Mouse (Mus musculus): ENCODE measurements around the gene Nr0b1. TPM values are rescaled to one million over a fixed set of nuclear protein-coding genes. Genes with fewer than 3 reads are reported as not detected.

The Nr0b1 gene
- total RNA-seq (2012; rRNA removed): 54.8 and 87.7 TPM in 2 replicates

- peak within 1 kb of the TSS; percentile 70 to 83 for H3K4me3 ChIP-seq (ENCODE audit: insufficient read depth in 1 of 2, low read depth in 1 of 2, low read length in 2 of 2, poor library complexity in 1 of 2, severe bottlenecking in 1 of 2)
- TF ChIP-seq ZC3H11A (IDR thresholded peaks at IDR 0.05; ENCODE audit: borderline replicate concordance, low read depth, low read length): no peak
- no peak for TF ChIP-seq MAFK (IDR thresholded peaks at IDR 0.05; ENCODE audit: insufficient read depth, low read depth, low read length)
- no peak for TF ChIP-seq CHD2 (IDR thresholded peaks at IDR 0.05; ENCODE audit: low read depth, low read length)
- TF ChIP-seq ZNF384 (IDR thresholded peaks at IDR 0.05; ENCODE audit: low read depth, low read length): no peak
- TF ChIP-seq HCFC1 (IDR thresholded peaks at IDR 0.05; ENCODE audit: borderline replicate concordance, insufficient read depth, low read length): no peak
- no peaks in the 10 kb centered on the region for H3K9me3 ChIP-seq (ENCODE audit: control insufficient read depth, insufficient read depth, low read depth, low read length)
- H3K36me3 ChIP-seq (ENCODE audit: control insufficient read depth, insufficient read depth, low read length, poor library complexity, severe bottlenecking): no peaks in the 10 kb centered on the region; the same call in 1 of the 2 replicates
- peak; percentile 36 for DNase-seq (ENCODE audit: low read depth, low spot score)
- peak within 1 kb of the TSS; percentile 82 for H3K9ac ChIP-seq (ENCODE audit: insufficient read depth, low read depth, low read length, poor library complexity, severe bottlenecking)
- peak within 1 kb of the TSS; percentile 24; the same call in 1 of the 2 replicates for H3K27ac ChIP-seq (ENCODE audit: insufficient read depth, low read depth, low read length, poor library complexity, severe bottlenecking)
- in situ Hi-C loops (cut with MboI; ENCODE audit: low sequenced_read_pairs in 2 of 2, unreplicated experiment in 2 of 2): no loop called here
- H3K4me1 ChIP-seq (ENCODE audit: control insufficient read depth in 2 of 2, insufficient read depth in 2 of 2, low read length in 2 of 2, poor library complexity in 1 of 2): peaks cover 0 to 7% of the 10 kb centered on the region in 2 experiments; a peak in 1 of 4 replicates
These were observed at the start of gene Nr0b1 for GRCm38 (mm10) chrX:86191614-86192419. TSS of gene Nr0b1 (plus strand) at chrX:86191764.

- no peak overlapping the region for H3K9ac ChIP-seq (ENCODE audit: insufficient read depth, low read depth, low read length, poor library complexity, severe bottlenecking)
- no peak for TF ChIP-seq ZNF384 (IDR thresholded peaks at IDR 0.05; ENCODE audit: low read depth, low read length)
- TF ChIP-seq MAFK (IDR thresholded peaks at IDR 0.05; ENCODE audit: insufficient read depth, low read depth, low read length): no peak
- TF ChIP-seq ZC3H11A (IDR thresholded peaks at IDR 0.05; ENCODE audit: borderline replicate concordance, low read depth, low read length): no peak
- TF ChIP-seq CHD2 (IDR thresholded peaks at IDR 0.05; ENCODE audit: low read depth, low read length): no peak
- no peak for TF ChIP-seq HCFC1 (IDR thresholded peaks at IDR 0.05; ENCODE audit: borderline replicate concordance, insufficient read depth, low read length)
- in situ Hi-C loops (cut with MboI; ENCODE audit: low sequenced_read_pairs in 2 of 2, unreplicated experiment in 2 of 2): no loop called here
These were observed 4.3 kb upstream of the Nr0b1 start for GRCm38 (mm10) chrX:86187250-86187649.

GRCm38 (mm10) chrX:86192420-86192994 lies 943 bp downstream of the Nr0b1 start:
- no peaks in the 10 kb centered on the region for H3K9me3 ChIP-seq (ENCODE audit: control insufficient read depth, insufficient read depth, low read depth, low read length)
- H3K9ac ChIP-seq (ENCODE audit: insufficient read depth, low read depth, low read length, poor library complexity, severe bottlenecking): peak overlapping the region; percentile 82
- H3K4me3 ChIP-seq (ENCODE audit: insufficient read depth in 1 of 2, low read depth in 1 of 2, low read length in 2 of 2, poor library complexity in 1 of 2, severe bottlenecking in 1 of 2): peak overlapping the region; percentile 70 to 83
- no peaks in the 10 kb centered on the region; the same call in 1 of the 2 replicates for H3K36me3 ChIP-seq (ENCODE audit: control insufficient read depth, insufficient read depth, low read length, poor library complexity, severe bottlenecking)
- peak; percentile 6 for DNase-seq (ENCODE audit: low read depth, low spot score)
- H3K4me1 ChIP-seq (ENCODE audit: control insufficient read depth in 2 of 2, insufficient read depth in 2 of 2, low read length in 2 of 2, poor library complexity in 1 of 2): peaks cover 0 to 5% of the 10 kb centered on the region in 2 experiments; a peak in 1 of 4 replicates
- in situ Hi-C loops (cut with MboI; ENCODE audit: low sequenced_read_pairs in 2 of 2, unreplicated experiment in 2 of 2): no loop called here
- TF ChIP-seq HCFC1 (IDR thresholded peaks at IDR 0.05; ENCODE audit: borderline replicate concordance, insufficient read depth, low read length): no peak
- no peak for TF ChIP-seq ZC3H11A (IDR thresholded peaks at IDR 0.05; ENCODE audit: borderline replicate concordance, low read depth, low read length)
- TF ChIP-seq CHD2 (IDR thresholded peaks at IDR 0.05; ENCODE audit: low read depth, low read length): no peak
- no peak for TF ChIP-seq MAFK (IDR thresholded peaks at IDR 0.05; ENCODE audit: insufficient read depth, low read depth, low read length)
- no peak for TF ChIP-seq ZNF384 (IDR thresholded peaks at IDR 0.05; ENCODE audit: low read depth, low read length)
- peak overlapping the region; percentile 24; the same call in 1 of the 2 replicates for H3K27ac ChIP-seq (ENCODE audit: insufficient read depth, low read depth, low read length, poor library complexity, severe bottlenecking)

More at GRCm38 (mm10) chrX:86187250-86187649, 4.3 kb upstream of the Nr0b1 start:
- peak; percentile 30 for DNase-seq (ENCODE audit: low read depth, low spot score)
- no peak overlapping the region for H3K27ac ChIP-seq (ENCODE audit: insufficient read depth, low read depth, low read length, poor library complexity, severe bottlenecking)
- H3K9me3 ChIP-seq (ENCODE audit: control insufficient read depth, insufficient read depth, low read depth, low read length): no peaks in the 10 kb centered on the region
- peaks cover 0 to 7% of the 10 kb centered on the region in 2 experiments; a peak in 1 of 4 replicates for H3K4me1 ChIP-seq (ENCODE audit: control insufficient read depth in 2 of 2, insufficient read depth in 2 of 2, low read length in 2 of 2, poor library complexity in 1 of 2)
- H3K4me3 ChIP-seq (ENCODE audit: insufficient read depth in 1 of 2, low read depth in 1 of 2, low read length in 2 of 2, poor library complexity in 1 of 2, severe bottlenecking in 1 of 2): no peak overlapping the region
- no peaks in the 10 kb centered on the region for H3K36me3 ChIP-seq (ENCODE audit: control insufficient read depth, insufficient read depth, low read length, poor library complexity, severe bottlenecking)

GRCm38 (mm10) chrX:86193386-86193785 lies 1.8 kb downstream of the Nr0b1 start:
- peak overlapping the region; percentile 70 to 83; a peak in 3 of 4 replicates for H3K4me3 ChIP-seq (ENCODE audit: insufficient read depth in 1 of 2, low read depth in 1 of 2, low read length in 2 of 2, poor library complexity in 1 of 2, severe bottlenecking in 1 of 2)
- no peaks in the 10 kb centered on the region; a peak in 1 of 4 replicates for H3K4me1 ChIP-seq (ENCODE audit: control insufficient read depth in 2 of 2, insufficient read depth in 2 of 2, low read length in 2 of 2, poor library complexity in 1 of 2)
- DNase-seq (ENCODE audit: low read depth, low spot score): peak; percentile 36
- no peaks in the 10 kb centered on the region; the same call in 1 of the 2 replicates for H3K36me3 ChIP-seq (ENCODE audit: control insufficient read depth, insufficient read depth, low read length, poor library complexity, severe bottlenecking)
- TF ChIP-seq ZNF384 (IDR thresholded peaks at IDR 0.05; ENCODE audit: low read depth, low read length): no peak
- no peak for TF ChIP-seq MAFK (IDR thresholded peaks at IDR 0.05; ENCODE audit: insufficient read depth, low read depth, low read length)
- TF ChIP-seq ZC3H11A (IDR thresholded peaks at IDR 0.05; ENCODE audit: borderline replicate concordance, low read depth, low read length): no peak
- TF ChIP-seq CHD2 (IDR thresholded peaks at IDR 0.05; ENCODE audit: low read depth, low read length): no peak
- TF ChIP-seq HCFC1 (IDR thresholded peaks at IDR 0.05; ENCODE audit: borderline replicate concordance, insufficient read depth, low read length): no peak
- no peaks in the 10 kb centered on the region for H3K9me3 ChIP-seq (ENCODE audit: control insufficient read depth, insufficient read depth, low read depth, low read length)
- H3K27ac ChIP-seq (ENCODE audit: insufficient read depth, low read depth, low read length, poor library complexity, severe bottlenecking): no peak overlapping the region
- H3K9ac ChIP-seq (ENCODE audit: insufficient read depth, low read depth, low read length, poor library complexity, severe bottlenecking): no peak overlapping the region
- in situ Hi-C loops (cut with MboI; ENCODE audit: low sequenced_read_pairs in 2 of 2, unreplicated experiment in 2 of 2): no loop called here

Data from ES-E14 (cell line).